Mouse (Mus musculus) right cerebral cortex, postnatal 4 days (tissue): Measurements from ENCODE around the gene Acot11.

Source experiments
- DNase-seq: peaks from one replicate; pipeline ENCODE4 v3.0.0-alpha.2; 2022

Acot11 gene

GRCm38 (mm10) chr4:106804910-106805274 lies at the start of gene Acot11:
TSS of gene Acot11 (minus strand) at chr4:106804998.
- no peak for DNase-seq

GRCm38 (mm10) chr4:106848290-106849092 lies 43.7 kb upstream of the Acot11 start:
- peak; percentile 47 for DNase-seq

GRCm38 (mm10) chr4:106847591-106848289 lies 42.9 kb upstream of the Acot11 start:
- DNase-seq, result no peak

- DNase-seq, result no peak
Observed at GRCm38 (mm10) chr4:106842561-106842960, 37.8 kb upstream of the Acot11 start.

GRCm38 (mm10) chr4:106841856-106842255 lies 37.1 kb upstream of the Acot11 start:
- DNase-seq, result no peak

- DNase-seq, result no peak
Observed at GRCm38 (mm10) chr4:106841303-106841702, 36.5 kb upstream of the Acot11 start.

- DNase-seq, result no peak
Observed at GRCm38 (mm10) chr4:106840651-106841145, 35.9 kb upstream of the Acot11 start.

GRCm38 (mm10) chr4:106839964-106840611 lies 35.3 kb upstream of the Acot11 start:
- DNase-seq, result peak; percentile 97

GRCm38 (mm10) chr4:106839254-106839834 lies 34.5 kb upstream of the Acot11 start:
- DNase-seq, result peak; percentile 51

GRCm38 (mm10) chr4:106838548-106839253 lies 33.9 kb upstream of the Acot11 start:
- peak; percentile 99 for DNase-seq

- DNase-seq, result peak; percentile 82
Observed at GRCm38 (mm10) chr4:106837964-106838363, 33.2 kb upstream of the Acot11 start.

- DNase-seq, result no peak
Observed at GRCm38 (mm10) chr4:106837425-106837824, 32.6 kb upstream of the Acot11 start.

- no peak for DNase-seq
Observed at GRCm38 (mm10) chr4:106830545-106831112, 25.8 kb upstream of the Acot11 start.

GRCm38 (mm10) chr4:106827738-106828361 lies 23.1 kb upstream of the Acot11 start:
- DNase-seq, result peak; percentile 70

GRCm38 (mm10) chr4:106825229-106825628 lies 20.4 kb upstream of the Acot11 start:
- DNase-seq, result no peak

GRCm38 (mm10) chr4:106819404-106819803 lies 14.6 kb upstream of the Acot11 start:
- DNase-seq, result no peak

GRCm38 (mm10) chr4:106818332-106818731 lies 13.5 kb upstream of the Acot11 start:
- no peak for DNase-seq

- no peak for DNase-seq
Observed at GRCm38 (mm10) chr4:106817017-106817416, 12.2 kb upstream of the Acot11 start.

GRCm38 (mm10) chr4:106815396-106816324 lies 10.9 kb upstream of the Acot11 start:
- DNase-seq, result peak; percentile 35

GRCm38 (mm10) chr4:106811162-106811561 lies 6.4 kb upstream of the Acot11 start:
- DNase-seq, result no peak
